ENCODE assay signal across 8 mouse cellular contexts in the genomic region with DNA sequence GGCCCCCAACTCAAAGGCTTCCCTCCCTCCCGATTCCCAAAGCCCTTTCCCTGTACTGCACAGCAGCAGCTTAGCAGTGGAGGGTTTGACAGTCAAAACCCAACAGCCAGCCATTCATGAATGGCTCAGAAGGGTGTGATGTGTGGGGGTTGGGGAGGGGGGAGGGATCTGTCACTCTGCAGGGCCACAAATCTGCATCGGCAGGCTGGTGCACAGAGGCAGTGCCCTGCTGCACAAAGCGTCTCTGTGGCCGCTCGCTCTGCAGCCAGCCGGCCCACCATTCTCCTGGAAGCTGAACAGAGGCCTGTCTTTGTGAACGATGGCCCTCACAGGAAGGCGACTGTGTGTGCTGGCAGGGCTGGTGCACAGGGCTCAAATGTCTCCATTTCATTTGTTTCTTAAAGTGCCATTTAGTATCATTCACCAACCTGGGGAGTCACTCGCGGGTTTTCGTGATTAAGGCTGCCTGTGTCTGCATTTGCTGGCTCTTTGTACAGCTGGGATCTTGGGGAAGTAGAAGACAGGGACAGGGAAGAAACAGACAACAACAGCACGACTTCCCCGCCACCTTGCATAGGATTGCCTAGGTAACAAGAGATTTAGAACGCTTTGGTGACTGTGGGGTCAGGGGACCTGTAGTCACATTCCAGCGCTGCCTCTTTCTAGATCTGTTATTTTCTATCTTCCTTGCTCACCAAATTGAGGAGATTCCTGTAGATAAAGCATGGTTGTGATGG. TPM values are rescaled to one million over a fixed set of nuclear protein-coding genes. Genes with fewer than 3 reads are reported as not detected.
DNase-seq lines count a peak whose midpoint lies in the region; ATAC-seq and TF ChIP-seq lines count a peak whose summit lies in the region.

No protein-coding gene starts in this region.

- TF ChIP-seq CTCF in layer of hippocampus, adult 2 months (conservative IDR thresholded peaks at IDR 0.05): no peak

- no peaks in the 10 kb centered on the region for H3K9me3 ChIP-seq in embryonic facial prominence, embryonic 12.5 days
- no peaks in the 10 kb centered on the region for H3K9me3 ChIP-seq in midbrain, embryonic 16.5 days (replicated peaks; ENCODE audit: control insufficient read depth, low read length, poor library complexity, severe bottlenecking)
- no peaks in the 10 kb centered on the region for H3K9me3 ChIP-seq in liver, embryonic 12.5 days (replicated peaks)

- peak; percentile 88 for ATAC-seq in frontal cortex, adult (ENCODE audit: low TSS enrichment)
- ATAC-seq in embryonic facial prominence, embryonic 12.5 days (ENCODE audit: insufficient number of reproducible peaks, insufficient read depth, low FRiP score, low TSS enrichment): peak; percentile 79
- peak; percentile 89 for ATAC-seq in midbrain, embryonic 16.5 days
- ATAC-seq in liver, embryonic 12.5 days: no peak

- H3K4me1 ChIP-seq in embryonic facial prominence, embryonic 12.5 days: peaks cover 12% of the 10 kb centered on the region
- peaks cover 6% of the 10 kb centered on the region for H3K4me1 ChIP-seq in midbrain, embryonic 16.5 days (ENCODE audit: control insufficient read depth, insufficient read depth, low read length)
- no peaks in the 10 kb centered on the region for H3K4me1 ChIP-seq in liver, embryonic 12.5 days

- H3K27me3 ChIP-seq in embryonic facial prominence, embryonic 12.5 days: no peaks in the 10 kb centered on the region
- no peaks in the 10 kb centered on the region for H3K27me3 ChIP-seq in midbrain, embryonic 16.5 days (ENCODE audit: control insufficient read depth, insufficient read depth, low read depth, low read length)
- 0 out of 2 replicates have a peak, but pooled peaks cover 4% of the 10 kb centered on the region for H3K27me3 ChIP-seq in liver, embryonic 12.5 days (replicated peaks)

- no peak overlapping the region for H3K9ac ChIP-seq in embryonic facial prominence, embryonic 12.5 days
- H3K9ac ChIP-seq in midbrain, embryonic 16.5 days (ENCODE audit: low read depth, low read length): 0 out of 2 replicates have a peak overlapping the region, but pooled peaks have one; percentile 7
- H3K9ac ChIP-seq in liver, embryonic 12.5 days: no peak overlapping the region

- no peak overlapping the region for H3K4me3 ChIP-seq in embryonic facial prominence, embryonic 12.5 days
- no peak overlapping the region for H3K4me3 ChIP-seq in layer of hippocampus, adult 2 months
- no peak overlapping the region for H3K4me3 ChIP-seq in midbrain, embryonic 16.5 days (ENCODE audit: low read depth, low read length)
- no peak overlapping the region for H3K4me3 ChIP-seq in liver, embryonic 12.5 days

- 10% methylated on average over 15 of the region's 15 CpGs for WGBS in embryonic facial prominence, embryonic 12.5 days
- 8% methylated on average over 15 of the region's 15 CpGs for WGBS in midbrain, embryonic 16.5 days
- WGBS in liver, embryonic 12.5 days (ENCODE audit: insufficient replicate concordance): 46% methylated on average over 15 of the region's 15 CpGs

- peaks cover 8% of the 10 kb centered on the region; the same call in 1 of the 2 replicates for H3K36me3 ChIP-seq in embryonic facial prominence, embryonic 12.5 days
- H3K36me3 ChIP-seq in midbrain, embryonic 16.5 days (ENCODE audit: control insufficient read depth, insufficient read depth, low read length): peaks cover 8% of the 10 kb centered on the region; the same call in 1 of the 2 replicates
- peaks cover 18% of the 10 kb centered on the region for H3K36me3 ChIP-seq in liver, embryonic 12.5 days

- peak overlapping the region; percentile 14; the same call in 1 of the 2 replicates for H3K4me2 ChIP-seq in embryonic facial prominence, embryonic 12.5 days (replicated peaks)
- H3K4me2 ChIP-seq in midbrain, embryonic 16.5 days (ENCODE audit: low read length): no peak overlapping the region
- no peak overlapping the region for H3K4me2 ChIP-seq in liver, embryonic 12.5 days

- peak overlapping the region; percentile 51; the same call in 1 of the 2 replicates for H3K27ac ChIP-seq in embryonic facial prominence, embryonic 12.5 days
- H3K27ac ChIP-seq in layer of hippocampus, adult 2 months: peak overlapping the region; percentile 77
- H3K27ac ChIP-seq in midbrain, embryonic 16.5 days (ENCODE audit: low read length): peak overlapping the region; percentile 6; the same call in 1 of the 2 replicates
- H3K27ac ChIP-seq in liver, embryonic 12.5 days: no peak overlapping the region

- no peak for DNase-seq in frontal cortex, postnatal 25 days (ENCODE audit: low spot score in 2 of 2)
- DNase-seq in layer of hippocampus, adult 2 months (ENCODE audit: low spot score in 2 of 2): peak; percentile 51 to 59
- no peak for DNase-seq in adrenal gland, postnatal 4 days (ENCODE audit: low spot score in 2 of 2)
- DNase-seq in ovary, postnatal 36 days (ENCODE audit: low spot score): no peak

RNA-seq across cellular contexts. Expression of a gene that starts 31.0 kb away (rescaled TPM):
- 42.2 and 44.6 TPM in 2 replicates for polyA plus RNA-seq in embryonic facial prominence, embryonic 12.5 days (2016; fragmentation: Nextera tagmentation; extraction: Ambion mirVana)
- 10 to 100 TPM; 20.1 to 20.6 TPM for total RNA-seq in layer of hippocampus, adult 2 months (2021)
- polyA plus RNA-seq in midbrain, embryonic 16.5 days (2015; fragmentation: Nextera tagmentation; extraction: Ambion mirVana): 6.5 and 7.5 TPM in 2 replicates
- 12.3 and 12.8 TPM in 2 replicates for polyA plus RNA-seq in liver, embryonic 12.5 days (2016; fragmentation: Nextera tagmentation; extraction: Ambion mirVana)
- 10 to 100 TPM; 34.6 to 34.8 TPM for total RNA-seq in adrenal gland, postnatal 4 days (2021)

Comparison
In these comparisons a context has a peak if more than half of its experiments do, and no peak if none do; other contexts are left out.
1. DNase-seq: peak in layer of hippocampus, adult 2 months (2 of 2); none in frontal cortex, postnatal 25 days (0 of 2), adrenal gland, postnatal 4 days (0 of 2) and ovary, postnatal 36 days (single experiment).